Mouse (Mus musculus) liver, postnatal 0 days (tissue): ENCODE measurements around the gene Nat8f2.

Experiments
- CTCF ChIP-seq: sonication (generic); IDR thresholded peaks from 2 replicates; pipeline ENCODE4 v1.5.1; 2016; ENCODE audit warnings: antibody characterized with exemption, low read depth
- EP300 ChIP-seq: IDR thresholded peaks from 2 replicates; pipeline ENCODE4 v1.6.1; 2016; ENCODE audit warnings: antibody characterized with exemption, low read depth, mild to moderate bottlenecking

DNA sequence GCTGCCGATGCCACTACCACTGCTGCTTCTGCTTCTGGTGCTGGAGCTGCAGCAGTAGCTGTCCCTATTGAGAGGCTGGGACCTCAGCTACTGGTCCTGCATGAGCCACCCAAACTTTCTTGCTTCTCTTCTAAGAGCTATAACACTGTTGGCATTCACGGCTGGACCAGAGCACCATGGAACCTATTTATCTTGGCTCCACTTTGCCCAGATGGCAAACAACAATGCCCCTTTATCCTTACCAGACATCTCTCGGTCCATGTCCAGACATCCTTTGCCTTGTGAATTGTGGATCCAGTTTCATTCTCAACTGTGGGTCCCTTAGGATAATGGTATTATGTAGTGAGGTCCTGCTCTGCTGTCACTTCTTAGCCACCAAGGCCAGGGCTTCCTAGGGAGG is 7.7 kb downstream of the Nat8f2 start:
- no peak for TF ChIP-seq CTCF
- no peak for TF ChIP-seq EP300
